Mouse (Mus musculus): ENCODE results near the gene Ppm1f.

GRCm38 (mm10) chr16:16930326-16930725, 34.1 kb downstream of the Ppm1f start:
- TF ChIP-seq MAFK (IDR thresholded peaks at IDR 0.05; ENCODE audit: insufficient read depth, low read depth, low read length): no peak
- TF ChIP-seq ZNF384 (IDR thresholded peaks at IDR 0.05; ENCODE audit: low read depth, low read length): no peak
- TF ChIP-seq HCFC1 (IDR thresholded peaks at IDR 0.05; ENCODE audit: borderline replicate concordance, insufficient read depth, low read length): no peak
- no peak for TF ChIP-seq CHD2 (IDR thresholded peaks at IDR 0.05; ENCODE audit: low read depth, low read length)
- TF ChIP-seq ZC3H11A (IDR thresholded peaks at IDR 0.05; ENCODE audit: borderline replicate concordance, low read depth, low read length): no peak

Measured in ES-E14 (cell line).